Mouse (Mus musculus) bone marrow, adult 2 months (tissue): ENCODE results near the gene Klri1. TPM values are rescaled to one million over a fixed set of nuclear protein-coding genes. Genes with fewer than 3 reads are reported as not detected.
"Not testable (repeated sequence)": the region's sequence is repeated elsewhere in the genome, so short reads cannot be mapped to it uniquely, and the experiment has no call there.

Source experiments
- H3K27ac ChIP-seq: fragments of 200-500 bp; 2 replicates; pipeline ENCODE4 v1.5.1; 2012; ENCODE audit warnings: low read depth, mild to moderate bottlenecking, control low read depth, inconsistent platforms, low read length; ENCODE audit not compliant: control insufficient read depth, poor library complexity, insufficient read depth
- H3K4me1 ChIP-seq: fragments of 200-500 bp; 2 replicates; pipeline ENCODE4 v1.6.1; 2011; ENCODE audit warnings: low read length; ENCODE audit not compliant: control insufficient read depth, insufficient read depth
- H3K4me3 ChIP-seq: fragments of 200-500 bp; replicated peaks from 2 replicates; pipeline ENCODE3; 2011; ENCODE audit warnings: mild to moderate bottlenecking, low read depth, low read length, control low read depth; ENCODE audit not compliant: control insufficient read depth
- CTCF ChIP-seq: fragments of 200-500 bp; IDR thresholded peaks from 2 replicates; pipeline ENCODE4 v1.5.1; 2011; ENCODE audit warnings: low read length, control low read depth; ENCODE audit not compliant: control insufficient read depth, insufficient read depth
- POLR2A ChIP-seq: fragments of 200-500 bp; IDR thresholded peaks from 2 replicates; pipeline ENCODE4 v1.6.1; 2011; ENCODE audit warnings: low read depth, mild to moderate bottlenecking, control low read depth, low read length, borderline replicate concordance; ENCODE audit not compliant: control insufficient read depth
- WGBS: fragments of 180-500 bp; shearing (Covaris S2); methylation state at CpG from one replicate; pipeline ENCODE4 v1.1.7; 2018; 5-methylcytosine and 5-hydroxymethylcytosine counted together
- polyA plus RNA-seq: library from polyadenylated mRNA; stranded (reverse); fragments of >200 nt; gene quantifications from 2 replicates; pipeline ENCODE4 v1.2.4, GENCODE M21; 2011; ENCODE audit warnings: low replicate concordance; ENCODE audit not compliant: missing spikeins, insufficient read depth, insufficient read length

The Klri1 gene
- polyA plus RNA-seq, 1 experiment: not detected

DNA sequence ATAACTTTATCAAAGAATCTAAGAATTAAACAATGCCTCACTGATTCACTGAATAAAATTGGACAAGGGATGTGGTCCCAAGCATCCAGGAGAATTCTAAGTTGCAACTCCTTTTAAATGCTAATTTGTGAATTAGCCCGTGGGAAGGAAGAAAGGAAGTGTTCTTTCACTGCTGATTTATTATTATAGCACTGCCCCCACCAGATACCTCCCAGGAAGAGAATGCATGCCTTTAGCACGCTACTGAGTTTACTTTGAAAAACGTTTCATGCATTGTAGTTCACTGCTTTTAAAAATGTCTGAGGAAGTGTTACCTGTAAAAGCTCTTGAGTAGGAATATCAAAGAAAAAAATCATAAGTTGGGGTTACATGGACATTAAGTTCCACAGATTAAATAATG lies 3.6 kb upstream of the Klri1 start:
- no peak for TF ChIP-seq POLR2A
- no peak for TF ChIP-seq CTCF
- WGBS: 13% methylated on average over 3 of the region's 3 CpGs
- no peaks in the 10 kb centered on the region for H3K4me1 ChIP-seq
- no peak overlapping the region for H3K4me3 ChIP-seq
- no peak overlapping the region for H3K27ac ChIP-seq

DNA sequence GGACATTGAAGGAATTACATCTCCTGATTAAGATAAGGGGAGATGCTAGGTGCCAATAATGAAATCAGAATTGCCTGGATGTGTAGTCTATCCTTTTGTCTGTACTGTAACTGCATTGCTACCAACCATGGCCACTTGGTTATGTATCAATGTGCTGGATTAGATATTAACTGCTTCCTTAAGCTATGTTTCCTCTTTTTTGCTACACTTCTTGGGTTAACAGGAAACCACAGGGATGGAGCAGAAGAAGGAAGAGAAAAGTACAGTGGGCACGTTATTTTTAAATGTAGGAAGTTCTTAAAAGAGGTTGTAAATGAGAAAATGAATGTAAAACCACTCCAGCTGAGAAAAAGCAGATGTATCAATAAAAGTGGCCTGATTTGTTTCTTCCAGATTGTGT lies 3.4 kb downstream of the Klri1 start:
- Histone ChIP-seq H3K4me3 (no peak overlapping the region), H3K27ac (no peak overlapping the region), H3K4me1 (no peaks in the 10 kb centered on the region; the same call in 1 of the 2 replicates)
- WGBS: 0% methylated on average over 1 of the region's 1 CpGs
- TF ChIP-seq CTCF (no peak), POLR2A (no peak)

DNA sequence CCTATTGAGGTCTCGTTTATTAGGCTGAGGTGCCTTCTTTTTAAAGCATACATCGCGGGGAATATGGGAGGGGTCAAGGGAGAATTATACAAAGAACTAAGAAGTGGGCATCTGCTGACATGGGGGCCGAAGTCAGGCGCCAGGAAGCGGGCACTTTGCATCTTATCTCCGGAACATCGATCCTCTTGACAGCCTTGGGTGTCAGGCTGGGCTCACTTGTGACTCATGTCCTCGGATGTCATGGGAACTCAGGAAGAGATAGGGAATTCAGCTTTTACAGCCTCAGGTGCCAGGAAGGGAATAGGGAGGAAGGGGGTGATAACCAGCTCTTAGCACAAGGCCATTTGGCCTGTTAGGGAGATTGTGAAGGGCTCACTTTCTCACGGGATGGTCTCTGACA lies 25.5 kb downstream of the Klri1 start:
- 72% methylated on average over 10 of the region's 10 CpGs for whole genome bisulfite sequencing
- not testable (repeated sequence) for H3K27ac ChIP-seq, H3K4me1 ChIP-seq, H3K4me3 ChIP-seq

DNA sequence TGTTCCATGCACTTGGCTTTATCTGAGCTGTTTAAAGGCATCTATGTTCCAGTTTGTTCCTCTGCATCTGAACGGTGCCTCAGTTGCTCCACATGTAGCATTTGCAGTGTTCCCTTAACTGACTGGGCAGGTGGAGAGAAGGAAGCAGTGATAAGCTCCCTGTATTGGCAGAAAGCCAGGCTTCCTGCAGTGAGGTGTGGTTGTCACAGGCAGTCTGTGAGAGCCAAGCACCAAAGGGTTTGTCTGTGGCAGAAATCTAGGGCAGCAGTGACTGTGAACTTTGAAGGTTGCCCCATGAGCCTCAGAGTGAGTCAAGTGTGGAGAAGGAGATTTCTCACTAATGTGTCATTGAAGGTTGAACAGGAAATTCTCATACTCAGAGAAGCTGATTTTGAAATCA lies 36.6 kb downstream of the Klri1 start:
- Histone ChIP-seq H3K4me3 (no peak overlapping the region), H3K27ac (no peak overlapping the region), H3K4me1 (no peaks in the 10 kb centered on the region)
- TF ChIP-seq CTCF: no peak
- TF ChIP-seq POLR2A: no peak
- 3% methylated on average over 1 of the region's 1 CpGs for WGBS

DNA sequence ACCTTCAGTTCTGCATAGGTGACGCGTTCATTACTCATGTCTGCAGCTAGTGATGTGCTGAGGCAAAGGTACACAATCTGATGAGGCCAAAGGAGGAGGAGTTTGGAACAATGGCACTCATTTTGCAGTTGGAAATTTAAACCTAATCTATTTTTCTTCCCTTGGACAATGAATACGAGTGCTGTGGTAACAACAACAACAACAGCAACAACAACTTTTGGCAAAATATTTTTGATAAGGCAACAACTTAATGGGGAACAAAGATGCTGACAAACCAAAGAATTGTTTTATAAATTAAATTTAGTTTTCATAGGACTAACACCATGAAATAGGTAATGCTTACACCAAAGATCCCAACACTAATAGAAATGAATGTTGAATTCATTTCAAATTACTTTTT lies 38.1 kb downstream of the Klri1 start, which contains the start of gene Klrc1:
TSS of gene Klrc1 (minus strand) at position 101 of the 400 bp plus-strand sequence.
- Histone ChIP-seq H3K4me3 (no peak within 1 kb of the TSS), H3K4me1 (no peaks in the 10 kb centered on the region), H3K27ac (no peak within 1 kb of the TSS)
- no peak for TF ChIP-seq CTCF
- TF ChIP-seq POLR2A: no peak
- WGBS: 74% methylated on average over 3 of the region's 3 CpGs

DNA sequence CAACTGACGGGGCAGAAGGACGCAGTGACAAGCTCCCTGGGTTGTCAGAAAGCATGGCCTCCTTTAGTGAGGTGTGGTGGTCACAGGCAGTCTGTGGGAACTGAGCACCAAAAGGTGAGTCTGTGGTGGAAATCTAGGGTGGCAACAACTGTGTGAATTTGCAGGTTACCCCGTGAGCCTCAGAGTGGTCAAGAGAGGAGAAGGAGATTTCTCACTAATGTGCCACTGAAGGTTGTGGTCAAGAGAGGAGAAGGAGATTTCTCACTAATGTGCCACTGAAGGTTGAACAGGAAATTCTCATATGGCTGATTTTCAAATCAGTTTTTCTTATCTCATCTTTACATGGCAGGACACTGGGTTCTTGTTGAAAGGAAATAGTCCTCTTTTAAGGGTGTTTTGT lies 55.6 kb downstream of the Klri1 start:
- no CpG with 5 or more reads among the region's 3 CpGs for WGBS
- not testable (repeated sequence) for H3K4me3 ChIP-seq, H3K27ac ChIP-seq, H3K4me1 ChIP-seq

DNA sequence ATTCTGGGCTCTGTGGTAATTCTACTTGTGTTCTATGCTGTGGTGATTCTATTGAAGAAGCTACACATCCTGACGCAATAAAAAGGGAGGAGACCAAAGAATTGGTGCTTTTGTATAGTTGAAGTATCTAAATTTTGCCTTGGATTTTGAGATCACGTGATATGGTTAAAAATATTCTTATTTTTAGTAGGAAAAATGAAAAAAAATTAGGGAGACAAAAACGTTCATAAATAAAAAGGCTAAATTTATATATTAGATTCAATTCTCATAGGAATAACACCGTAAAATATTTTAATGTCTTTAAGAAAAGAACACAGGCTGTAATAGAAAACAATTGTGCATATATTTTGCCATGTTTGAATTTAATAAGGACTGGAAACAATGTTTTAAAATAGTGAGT lies 56.3 kb downstream of the Klri1 start, which contains the start of gene Klrc2:
TSS of gene Klrc2 (minus strand) at position 101 of the 400 bp plus-strand sequence.
- H3K27ac ChIP-seq, H3K4me1 ChIP-seq, H3K4me3 ChIP-seq: not testable (repeated sequence)
- 71% methylated on average over 4 of the region's 4 CpGs for WGBS

Other genes with a start within 250 kb of the Klri1 start
- 7.5 and 12.6 TPM in 2 replicates for gene Olr1, start 210.0 kb downstream of the Klri1 start, polyA plus RNA-seq
- not detected in 2 replicates for gene Tmem52b, start 204.6 kb downstream of the Klri1 start, polyA plus RNA-seq
- gene Gabarapl1, start 184.0 kb downstream of the Klri1 start, polyA plus RNA-seq: 31.0 and 44.3 TPM in 2 replicates
- 1.8 and 3.8 TPM in 2 replicates for gene Klre1, start 139.2 kb downstream of the Klri1 start, polyA plus RNA-seq
- gene Klrd1, start 125.3 kb downstream of the Klri1 start, polyA plus RNA-seq: 2.5 and 9.8 TPM in 2 replicates
- gene Klrk1, start 93.3 kb downstream of the Klri1 start, polyA plus RNA-seq: 2.7 and 6.3 TPM in 2 replicates
- gene Klrc3, start 73.8 kb downstream of the Klri1 start, polyA plus RNA-seq: not detected in 2 replicates
- gene Klrc2, start 56.4 kb downstream of the Klri1 start, polyA plus RNA-seq: 2.5 TPM in 1 of 2 replicates, not detected in the other
- gene Klrc1, start 38.2 kb downstream of the Klri1 start, polyA plus RNA-seq: 2.3 TPM in 1 of 2 replicates, not detected in the other
- gene Klri2, start 23.4 kb upstream of the Klri1 start, polyA plus RNA-seq: 0.25 and 0.90 TPM in 2 replicates
- 0.65 TPM in 1 of 2 replicates, not detected in the other for gene Gm156, start 67.1 kb upstream of the Klri1 start, polyA plus RNA-seq
- not detected in 2 replicates for gene Gm17631, start 145.5 kb upstream of the Klri1 start, polyA plus RNA-seq
- gene Klra17, start 159.5 kb upstream of the Klri1 start, polyA plus RNA-seq: 3.4 and 8.5 TPM in 2 replicates
- not detected in 2 replicates for gene Klra5, start 200.5 kb upstream of the Klri1 start, polyA plus RNA-seq